Mouse (Mus musculus) forelimb bud, embryonic 11.5 days (tissue): Measurements from ENCODE around the gene Barx2.

Source experiments
- DNase-seq: peaks from one replicate; pipeline ENCODE4 v3.0.0-alpha.2; 2012; ENCODE audit warnings: low read depth, low spot score

Barx2 gene

GRCm38 (mm10) chr9:31808753-31809152 is 104.5 kb downstream of the Barx2 start:
- no peak for DNase-seq

- no peak for DNase-seq
Measured at GRCm38 (mm10) chr9:31802641-31803040, 110.6 kb downstream of the Barx2 start.
